Mouse (Mus musculus) midbrain, embryonic 14.5 days (tissue): ENCODE measurements at regions not wholly inside any gene's neighbourhood (a gene's known extent, or its start where the extent isn't known, plus 50 kb on each side); places are given as distances from the start of the nearest gene placed in this dataset.

Source experiments
- ATAC-seq: fragments of 200-750 bp; cut with Nextera tagmentation; 2 replicates; pipeline ENCODE4 v1.8.0; 2017; ENCODE audit warnings: moderate number of reproducible peaks, moderate library complexity; ENCODE audit not compliant: low FRiP score, low TSS enrichment
- DNase-seq: peaks from one replicate; pipeline ENCODE4 v3.0.0-alpha.2; 2015
- H3K27ac ChIP-seq: fragments of 300-500 bp; sonication (generic); replicated peaks from 2 replicates; pipeline ENCODE4 v1.5.1; 2014; ENCODE audit warnings: mild to moderate bottlenecking, low read depth, low read length, moderate library complexity
- H3K27me3 ChIP-seq: fragments of 300-500 bp; sonication (generic); 2 replicates; pipeline ENCODE4 v1.6.1; 2014; ENCODE audit warnings: low read length, control low read depth, mixed read lengths; ENCODE audit not compliant: control insufficient read depth, insufficient read depth
- H3K36me3 ChIP-seq: fragments of 300-500 bp; sonication (generic); 2 replicates; pipeline ENCODE4 v1.6.1; 2014; ENCODE audit warnings: low read length, control low read depth; ENCODE audit not compliant: control insufficient read depth, insufficient read depth
- H3K4me1 ChIP-seq: fragments of 300-500 bp; sonication (generic); 2 replicates; pipeline ENCODE4 v1.6.1; 2014; ENCODE audit warnings: mild to moderate bottlenecking, antibody characterized with exemption, low read length, control low read depth; ENCODE audit not compliant: control insufficient read depth, insufficient read depth
- H3K4me2 ChIP-seq: fragments of 300-500 bp; sonication (generic); 2 replicates; pipeline ENCODE4 v1.6.1; 2014; ENCODE audit warnings: mild to moderate bottlenecking, low read length, moderate library complexity
- H3K4me3 ChIP-seq: fragments of 300-500 bp; sonication (generic); replicated peaks from 2 replicates; pipeline ENCODE4 v1.5.1; 2014; ENCODE audit warnings: low read depth, low read length
- H3K9ac ChIP-seq: fragments of 300-500 bp; sonication (generic); replicated peaks from 2 replicates; pipeline ENCODE4 v1.6.1; 2014; ENCODE audit warnings: mild to moderate bottlenecking, low read length, moderate library complexity
- H3K9me3 ChIP-seq: fragments of 300-500 bp; sonication (generic); 2 replicates; pipeline ENCODE4 v1.6.1; 2016; ENCODE audit warnings: low read length, control low read depth, mixed read lengths; ENCODE audit not compliant: control insufficient read depth
- WGBS: fragments of 180-500 bp; shearing (Covaris S2); extraction: QIAGEN DNeasy Blood & Tissue Kit; methylation state at CpG from one replicate; pipeline ENCODE4 v1.1.7; 2014; 5-methylcytosine and 5-hydroxymethylcytosine counted together

GRCm38 (mm10) chr1:51660531-51660930, 182.3 kb upstream of the Nabp1 start:
- no peak for DNase-seq
- no peaks in the 10 kb centered on the region for H3K27me3 ChIP-seq
- no peak overlapping the region for H3K27ac ChIP-seq
- no peaks in the 10 kb centered on the region for H3K36me3 ChIP-seq
- ATAC-seq: no peak
- no peaks in the 10 kb centered on the region for H3K4me1 ChIP-seq
- no peak overlapping the region for H3K9ac ChIP-seq
- no peak overlapping the region for H3K4me3 ChIP-seq
- H3K4me2 ChIP-seq: no peak overlapping the region
- WGBS: 98% methylated on average over 1 of the region's 1 CpGs
- H3K9me3 ChIP-seq: no peaks in the 10 kb centered on the region

DNA sequence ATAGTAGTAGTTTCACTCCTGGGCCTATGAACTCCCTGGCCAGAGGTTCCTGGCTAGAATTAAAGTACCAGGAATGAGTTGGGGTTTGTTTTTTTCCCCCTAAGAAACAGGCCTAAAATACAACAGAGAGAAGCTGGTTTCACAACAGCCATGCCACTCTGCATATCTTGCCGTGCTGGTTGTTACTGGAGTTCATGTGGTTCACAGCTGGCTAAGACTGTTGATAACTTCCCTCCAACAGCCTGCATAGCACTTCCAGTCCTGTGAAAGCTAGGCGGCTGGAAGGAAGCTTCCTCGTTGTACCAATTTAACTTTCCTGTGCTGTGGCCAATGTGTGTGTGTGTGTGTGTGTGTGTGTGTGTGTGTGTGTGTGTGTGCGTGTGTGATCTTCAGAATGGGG, 179.0 kb upstream of the Nabp1 start:
- Histone ChIP-seq H3K27me3 (no peaks in the 10 kb centered on the region), H3K4me1 (no peaks in the 10 kb centered on the region), H3K27ac (no peak overlapping the region), H3K9me3 (no peaks in the 10 kb centered on the region), H3K36me3 (no peaks in the 10 kb centered on the region), H3K4me2 (no peak overlapping the region), H3K4me3 (no peak overlapping the region), H3K9ac (no peak overlapping the region)
- 96% methylated on average over 4 of the region's 4 CpGs for WGBS
- ATAC-seq (no peak), DNase-seq (no peak)

- 14% methylated on average over 3 of the region's 3 CpGs for WGBS
- no peaks in the 10 kb centered on the region for H3K36me3 ChIP-seq
- H3K4me2 ChIP-seq: peak overlapping the region; percentile 17; the same call in 1 of the 2 replicates
- peak; percentile 88 for ATAC-seq
- DNase-seq: peak; percentile 63
- H3K9ac ChIP-seq: no peak overlapping the region
- H3K9me3 ChIP-seq: no peaks in the 10 kb centered on the region
- no peak overlapping the region for H3K4me3 ChIP-seq
- H3K27ac ChIP-seq: peak overlapping the region; percentile 76
- H3K27me3 ChIP-seq: no peaks in the 10 kb centered on the region
- peaks cover 6% of the 10 kb centered on the region; the same call in 1 of the 2 replicates for H3K4me1 ChIP-seq
These were observed 172.4 kb upstream of the Nabp1 start for GRCm38 (mm10) chr1:51650653-51650995.

- H3K4me2 ChIP-seq: peak overlapping the region; percentile 17; the same call in 1 of the 2 replicates
- 10% methylated on average over 4 of the region's 4 CpGs for WGBS
These were observed 171.9 kb upstream of the Nabp1 start for GRCm38 (mm10) chr1:51649963-51650652.

GRCm38 (mm10) chr1:51647955-51648354, 169.7 kb upstream of the Nabp1 start:
- H3K27ac ChIP-seq: no peak overlapping the region
- no peak overlapping the region for H3K4me2 ChIP-seq
- H3K36me3 ChIP-seq: no peaks in the 10 kb centered on the region
- H3K4me3 ChIP-seq: no peak overlapping the region
- H3K27me3 ChIP-seq: no peaks in the 10 kb centered on the region
- no peaks in the 10 kb centered on the region for H3K9me3 ChIP-seq
- WGBS: 88% methylated on average over 2 of the region's 2 CpGs
- ATAC-seq: no peak
- H3K4me1 ChIP-seq: peaks cover 6% of the 10 kb centered on the region; the same call in 1 of the 2 replicates
- no peak for DNase-seq
- no peak overlapping the region for H3K9ac ChIP-seq

More at GRCm38 (mm10) chr1:51649963-51650652, 171.9 kb upstream of the Nabp1 start:
- DNase-seq: peak; percentile 76
- Histone ChIP-seq H3K27me3 (no peaks in the 10 kb centered on the region), H3K36me3 (no peaks in the 10 kb centered on the region), H3K4me1 (peaks cover 6% of the 10 kb centered on the region; the same call in 1 of the 2 replicates), H3K4me3 (no peak overlapping the region), H3K9me3 (no peaks in the 10 kb centered on the region), H3K27ac (peak overlapping the region; percentile 76), H3K9ac (no peak overlapping the region)
- ATAC-seq: peak; percentile 92

GRCm38 (mm10) chr1:51644399-51644798, 166.2 kb upstream of the Nabp1 start:
- Histone ChIP-seq H3K9me3 (no peaks in the 10 kb centered on the region), H3K4me2 (no peak overlapping the region), H3K27me3 (no peaks in the 10 kb centered on the region), H3K9ac (no peak overlapping the region), H3K4me1 (peaks cover 6% of the 10 kb centered on the region; the same call in 1 of the 2 replicates), H3K27ac (no peak overlapping the region), H3K36me3 (no peaks in the 10 kb centered on the region), H3K4me3 (no peak overlapping the region)
- 0 out of 2 replicates have a peak, but pooled peaks have one; percentile 31 for ATAC-seq
- peak; percentile 86 for DNase-seq
- WGBS: 27% methylated on average over 2 of the region's 2 CpGs

DNA sequence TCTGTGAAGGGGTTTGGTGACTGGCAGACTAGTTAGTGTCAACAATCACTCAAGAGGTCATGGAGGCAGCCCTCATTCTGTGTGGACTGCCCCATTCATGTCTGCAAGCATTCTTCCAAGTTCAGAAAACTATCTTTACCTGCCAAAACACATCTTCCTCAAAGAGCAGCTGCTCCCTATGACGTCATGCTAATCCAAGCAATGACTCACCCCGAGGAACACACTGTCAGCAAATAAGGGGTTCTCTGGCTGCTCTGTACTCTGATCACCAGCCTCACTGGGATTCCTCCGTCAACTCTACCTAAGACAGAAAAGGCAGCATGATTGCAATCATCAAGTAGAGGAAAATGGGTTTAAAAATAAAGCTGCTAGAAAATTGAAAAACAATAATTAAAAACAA, 165.4 kb upstream of the Nabp1 start:
- no peaks in the 10 kb centered on the region for H3K36me3 ChIP-seq
- no peaks in the 10 kb centered on the region for H3K4me1 ChIP-seq
- no peak overlapping the region for H3K4me2 ChIP-seq
- ATAC-seq: no peak
- H3K9ac ChIP-seq: no peak overlapping the region
- no peak overlapping the region for H3K4me3 ChIP-seq
- H3K27me3 ChIP-seq: no peaks in the 10 kb centered on the region
- no peak overlapping the region for H3K27ac ChIP-seq
- no peak for DNase-seq
- no peaks in the 10 kb centered on the region for H3K9me3 ChIP-seq
- WGBS: 46% methylated on average over 3 of the region's 3 CpGs

- no peaks in the 10 kb centered on the region for H3K27me3 ChIP-seq
- DNase-seq (no peak), ATAC-seq (no peak)
- no peaks in the 10 kb centered on the region for H3K36me3 ChIP-seq
- H3K9me3 ChIP-seq: no peaks in the 10 kb centered on the region
- H3K4me1 ChIP-seq: 0 out of 2 replicates have a peak, but pooled peaks cover 7% of the 10 kb centered on the region
- no peak overlapping the region for H3K4me3 ChIP-seq
- no peak overlapping the region for H3K9ac ChIP-seq
- no peak overlapping the region for H3K27ac ChIP-seq
- H3K4me2 ChIP-seq: no peak overlapping the region
- WGBS: 77% methylated on average over 6 of the region's 6 CpGs
These were observed 160.5 kb upstream of the Nabp1 start for GRCm38 (mm10) chr1:51638519-51639302.
